Mouse (Mus musculus) bone marrow macrophage, adult 2 months (primary cell): Measurements from ENCODE around the gene H2-M10.6. TPM values are rescaled to one million over a fixed set of nuclear protein-coding genes. Genes with fewer than 3 reads are reported as not detected.
"Not testable (repeated sequence)": the region's sequence is repeated elsewhere in the genome, so short reads cannot be mapped to it uniquely, and the experiment has no call there.

ENCODE experiments used
- H3K27ac ChIP-seq: 2 replicates; pipeline ENCODE4 v1.5.1; 2012; ENCODE audit warnings: low read depth, low read length; ENCODE audit not compliant: insufficient read depth
- H3K4me1 ChIP-seq: 2 replicates; pipeline ENCODE4 v1.6.1; 2012; ENCODE audit warnings: low read length; ENCODE audit not compliant: control insufficient read depth, insufficient read depth
- H3K4me3 ChIP-seq: 2 replicates; pipeline ENCODE4 v1.5.1; 2012; ENCODE audit warnings: mild to moderate bottlenecking, low read length, moderate library complexity; ENCODE audit not compliant: insufficient read depth
- CTCF ChIP-seq: IDR thresholded peaks from 2 replicates; pipeline ENCODE4 v1.5.1; 2012; ENCODE audit warnings: low read depth, mild to moderate bottlenecking, low read length, moderate library complexity
- POLR2A ChIP-seq: IDR thresholded peaks from 2 replicates; pipeline ENCODE4 v1.6.1; 2012; ENCODE audit warnings: mild to moderate bottlenecking, low read depth, low read length, borderline replicate concordance
- polyA plus RNA-seq: library from polyadenylated mRNA; stranded (reverse); fragments of >200 nt; gene quantifications from 2 replicates; pipeline ENCODE4 v1.2.4, GENCODE M21; 2012; ENCODE audit not compliant: missing spikeins, insufficient read depth, insufficient read length

The H2-M10.6 gene
- polyA plus RNA-seq: not detected in 2 replicates

DNA sequence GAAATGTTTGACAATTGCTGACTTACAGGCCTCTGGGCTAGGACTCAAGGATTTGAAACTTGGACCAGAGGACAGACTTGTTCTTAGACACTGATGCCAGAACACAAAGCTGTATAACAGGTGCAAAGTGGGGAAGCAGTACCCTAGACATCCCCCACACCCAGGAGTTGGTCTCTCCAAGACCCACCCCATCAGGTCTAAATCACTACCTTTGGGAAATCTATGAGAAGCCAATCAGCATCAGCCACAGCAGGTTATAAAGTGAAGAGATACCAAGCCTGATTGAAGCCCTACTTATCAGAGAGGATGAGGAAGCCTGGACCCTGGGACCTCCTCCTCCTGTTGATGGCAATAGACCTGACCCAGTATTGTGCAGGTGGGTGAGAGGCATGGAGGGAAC lies at the start of gene H2-M10.6:
Gene H2-M10.6 (plus strand): TSS at position 301 of the 400 bp plus-strand sequence.
- H3K27ac ChIP-seq: no peak within 1 kb of the TSS
- TF ChIP-seq CTCF (no peak), POLR2A (no peak)
- H3K4me3 ChIP-seq: no peak within 1 kb of the TSS
- no peaks in the 10 kb centered on the region for H3K4me1 ChIP-seq

DNA sequence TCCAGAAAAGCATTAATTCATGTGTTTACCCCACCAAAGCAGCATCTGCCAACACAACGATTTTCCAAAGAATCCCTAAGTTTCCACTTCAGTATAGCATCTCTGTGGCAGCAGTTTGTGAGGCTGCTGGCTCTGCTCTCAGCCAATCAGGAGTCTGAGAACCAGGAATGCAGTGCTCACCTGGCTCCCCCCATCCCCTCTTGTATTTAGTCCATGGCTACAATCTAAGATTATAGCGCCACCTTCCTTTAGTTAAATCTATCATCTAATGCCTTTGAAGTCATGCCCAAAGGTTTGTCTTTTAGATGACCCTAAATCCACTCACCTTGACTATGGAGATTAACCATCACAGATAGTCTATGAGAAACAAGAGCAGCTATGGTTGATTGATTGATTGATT lies 48.2 kb upstream of the H2-M10.6 start:
- TF ChIP-seq CTCF (no peak), POLR2A (no peak)
- H3K27ac ChIP-seq: no peak overlapping the region
- H3K4me3 ChIP-seq: no peak overlapping the region

DNA sequence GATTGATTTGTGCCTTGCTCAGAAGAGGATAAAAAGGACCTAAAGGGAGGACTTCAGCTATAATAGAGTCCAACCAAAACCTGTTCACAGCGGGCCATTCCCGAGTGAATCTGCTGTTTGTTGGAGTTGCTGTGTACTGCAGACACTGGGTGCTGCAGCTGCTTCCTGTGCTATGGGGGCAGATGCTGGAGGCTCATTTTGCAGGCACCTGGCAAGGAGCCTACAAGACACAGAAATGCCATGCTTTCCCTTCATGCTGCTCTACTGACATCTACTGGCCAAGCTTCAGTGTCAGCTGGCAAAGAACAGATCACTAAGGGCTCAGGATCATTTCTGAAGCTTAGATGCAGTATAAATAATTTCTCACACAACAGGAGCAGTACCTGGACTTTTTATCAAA lies 47.7 kb upstream of the H2-M10.6 start:
- H3K4me1 ChIP-seq, H3K27ac ChIP-seq, H3K4me3 ChIP-seq: not testable (repeated sequence)

More for the DNA sequence above, 48.2 kb upstream of the H2-M10.6 start:
- H3K4me1 ChIP-seq: no peaks in the 10 kb centered on the region

DNA sequence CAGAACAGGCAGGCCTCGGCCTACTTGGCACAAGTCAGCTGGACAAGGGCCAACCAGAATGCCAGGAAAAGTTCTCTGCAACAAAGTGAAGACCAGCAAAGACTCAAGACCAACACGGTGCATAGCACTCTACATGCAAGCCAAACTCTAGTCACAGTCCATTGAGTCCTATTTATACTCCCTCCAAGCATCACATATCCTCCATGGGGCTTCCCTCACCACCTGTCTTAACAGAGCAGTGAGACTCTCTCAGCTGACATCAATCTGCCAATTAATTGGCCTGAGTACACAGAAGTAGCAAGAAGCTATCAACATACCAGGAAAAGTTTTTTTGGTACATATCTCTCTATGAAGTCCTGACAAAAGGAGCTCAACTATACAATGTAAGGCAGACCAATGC lies 46.6 kb upstream of the H2-M10.6 start:
- H3K27ac ChIP-seq, H3K4me1 ChIP-seq, H3K4me3 ChIP-seq: not testable (repeated sequence)

DNA sequence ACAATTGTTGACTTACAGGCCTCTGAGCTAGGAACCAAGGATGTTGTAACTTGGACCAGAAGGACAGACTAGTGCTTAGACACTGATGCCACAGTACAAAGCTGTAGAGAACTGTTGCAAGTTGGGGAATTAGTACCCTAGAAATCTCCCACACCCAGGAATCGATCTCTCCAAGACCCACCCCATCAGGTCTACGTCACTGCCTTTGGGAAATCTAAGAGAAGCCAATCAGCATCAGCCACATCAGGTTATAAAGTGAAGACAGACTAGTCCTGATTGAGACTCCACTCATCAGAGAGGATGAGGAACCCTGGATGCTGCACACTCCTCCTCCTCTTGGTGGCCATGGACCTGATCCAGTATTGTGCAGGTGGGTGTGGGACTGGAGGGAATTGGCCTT lies 39.4 kb upstream of the H2-M10.6 start, which contains the start of gene H2-M10.5:
Gene H2-M10.5 (plus strand): TSS at position 301 of the 400 bp plus-strand sequence.
- not testable (repeated sequence) for H3K27ac ChIP-seq, H3K4me3 ChIP-seq, H3K4me1 ChIP-seq

DNA sequence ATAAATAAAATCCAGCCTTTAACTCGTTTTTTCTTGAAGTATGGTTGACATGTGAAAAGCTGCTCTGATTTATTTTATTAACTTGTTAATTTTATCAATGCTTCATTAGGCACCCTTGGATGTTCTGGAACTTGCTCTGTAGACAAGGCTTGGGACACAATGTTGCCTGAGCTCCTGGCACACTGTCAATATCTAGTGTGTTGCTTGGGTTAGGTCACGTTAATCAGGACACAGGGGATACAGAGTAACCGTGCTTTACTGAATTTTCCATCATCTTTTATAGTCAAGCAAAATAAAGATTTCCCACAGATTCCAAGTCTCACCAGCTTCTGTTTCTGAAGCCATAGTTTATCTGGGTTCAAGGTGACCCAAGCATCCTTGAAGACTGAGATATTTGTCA lies 30.4 kb upstream of the H2-M10.6 start:
- Histone ChIP-seq H3K27ac (no peak overlapping the region), H3K4me1 (no peaks in the 10 kb centered on the region), H3K4me3 (no peak overlapping the region)
- TF ChIP-seq CTCF (no peak), POLR2A (no peak)

DNA sequence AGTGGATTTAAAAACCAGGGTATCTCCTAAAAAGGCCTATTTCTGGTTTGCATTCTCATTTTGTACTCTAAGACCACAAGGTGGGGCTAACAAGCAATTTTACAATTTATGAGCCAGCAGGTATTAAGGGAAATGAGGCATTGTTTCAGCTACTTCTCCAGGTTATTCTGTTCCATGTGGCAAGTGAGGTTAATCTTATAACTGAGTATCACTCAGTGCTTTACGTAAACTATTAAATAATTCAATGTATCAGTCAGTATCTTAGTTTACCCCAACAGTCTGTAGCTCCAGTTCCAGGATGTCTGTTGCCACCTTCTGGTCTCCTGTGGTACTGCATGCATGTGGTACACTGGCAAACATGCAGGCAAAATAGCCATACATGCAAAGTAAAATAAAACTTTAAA lies 25.5 kb upstream of the H2-M10.6 start:
- not testable (repeated sequence) for H3K4me3 ChIP-seq, H3K4me1 ChIP-seq, H3K27ac ChIP-seq

DNA sequence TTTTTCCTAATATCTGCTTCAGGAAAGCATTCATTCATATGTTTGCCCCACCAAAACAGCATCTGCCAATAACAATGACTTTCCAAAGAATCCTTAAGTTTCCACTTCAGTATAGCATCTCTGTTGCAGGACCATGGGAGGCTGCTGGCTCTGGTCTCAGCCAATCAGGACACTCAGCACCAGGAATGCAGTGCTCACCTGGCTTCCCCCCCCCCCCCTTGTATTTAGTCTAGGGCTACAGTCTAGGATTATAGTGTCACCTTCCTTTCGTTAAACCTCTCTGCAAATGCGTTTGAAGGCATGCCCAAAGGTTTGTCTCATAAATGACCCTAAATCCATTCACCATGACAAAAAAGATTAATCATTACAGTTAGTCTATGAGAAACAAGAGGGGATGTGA lies 23.6 kb upstream of the H2-M10.6 start:
- Histone ChIP-seq H3K4me3 (no peak overlapping the region), H3K27ac (no peak overlapping the region), H3K4me1 (no peaks in the 10 kb centered on the region)
- no peak for TF ChIP-seq POLR2A
- TF ChIP-seq CTCF: no peak

DNA sequence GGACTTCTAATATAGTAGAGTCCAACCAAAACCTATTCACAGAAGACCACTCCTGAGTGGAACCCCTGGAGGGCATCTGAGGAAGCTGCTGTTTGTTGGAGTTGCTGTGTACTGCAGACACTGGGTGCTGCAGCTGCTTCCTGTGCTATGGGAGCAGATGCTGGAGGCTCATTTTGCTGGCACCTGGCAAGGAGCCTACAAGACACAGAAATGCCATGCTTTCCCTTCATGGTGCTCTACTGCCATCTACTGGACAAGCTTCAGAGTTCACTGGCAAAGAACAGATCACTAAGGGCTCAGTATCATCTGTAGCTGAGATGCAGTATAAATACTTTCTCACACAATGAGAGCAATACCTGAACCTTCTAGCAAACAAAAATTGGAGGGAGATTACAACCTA lies 23.2 kb upstream of the H2-M10.6 start:
- H3K4me1 ChIP-seq, H3K27ac ChIP-seq, H3K4me3 ChIP-seq: not testable (repeated sequence)

DNA sequence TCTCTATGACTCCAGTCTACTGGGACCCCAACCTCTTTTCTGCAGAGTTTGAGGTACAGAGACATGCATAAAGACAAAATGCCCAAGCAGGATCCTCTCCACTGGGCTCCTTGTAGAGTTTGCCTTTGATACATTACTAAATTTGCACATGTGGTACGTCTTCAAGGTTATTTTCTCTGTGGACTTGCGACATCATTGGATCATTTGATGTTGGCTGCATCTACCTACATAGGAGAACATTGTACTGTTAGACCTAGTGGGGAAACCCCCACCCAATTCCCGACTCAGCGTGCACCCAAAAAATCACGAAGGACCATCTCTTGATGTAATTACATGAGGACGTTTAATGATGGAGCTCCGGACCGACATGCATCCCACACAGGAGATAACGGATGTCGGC lies 12.5 kb upstream of the H2-M10.6 start:
- Histone ChIP-seq H3K4me1 (no peaks in the 10 kb centered on the region), H3K27ac (no peak overlapping the region), H3K4me3 (no peak overlapping the region)
- TF ChIP-seq CTCF (no peak), POLR2A (no peak)

DNA sequence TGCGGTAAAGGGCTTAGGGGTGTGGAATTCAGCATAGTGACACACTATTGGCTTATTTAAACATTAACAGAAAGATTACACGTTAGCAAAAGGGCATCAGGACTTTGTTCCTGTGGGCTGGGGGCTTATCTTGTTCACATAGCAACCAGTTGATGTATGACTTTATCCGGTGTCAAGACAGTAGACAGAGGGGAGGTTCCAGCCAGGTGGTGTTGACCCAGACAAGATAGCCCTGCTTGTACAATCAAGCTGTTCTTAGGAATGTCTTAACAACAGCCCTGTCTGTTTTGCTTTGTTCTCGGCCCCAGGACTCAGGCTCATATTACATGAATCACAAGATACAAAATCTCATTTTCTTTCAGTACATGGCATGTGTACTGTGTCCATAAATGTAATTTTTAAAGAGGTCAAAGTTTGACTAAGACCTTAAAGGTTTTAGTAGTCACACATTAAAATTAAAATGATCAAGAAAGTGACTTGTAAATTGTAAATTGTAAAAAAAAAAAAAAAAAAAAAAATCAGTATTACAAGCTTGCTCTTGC lies 12.0 kb upstream of the H2-M10.6 start:
- H3K4me1 ChIP-seq, H3K27ac ChIP-seq, H3K4me3 ChIP-seq: not testable (repeated sequence)

DNA sequence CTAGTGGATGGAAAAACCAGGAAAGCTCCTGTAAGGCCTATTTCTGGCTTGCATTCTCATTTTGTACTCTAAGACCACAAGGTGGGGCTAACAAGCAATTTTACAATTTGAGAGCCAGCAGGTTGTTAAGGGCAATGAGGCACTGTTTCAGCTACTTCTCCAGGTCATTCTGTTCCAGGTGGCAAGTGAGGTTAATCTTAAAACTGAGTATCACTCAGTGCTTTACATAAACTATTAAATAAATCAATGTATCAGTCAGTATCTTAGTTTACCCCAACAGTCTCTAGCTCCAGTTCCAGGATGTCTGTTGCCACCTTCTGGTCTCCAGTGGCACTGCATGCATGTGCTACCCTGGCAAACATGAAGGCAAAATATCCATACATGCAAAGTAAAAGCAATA lies 12.0 kb downstream of the H2-M10.6 start:
- TF ChIP-seq CTCF (no peak), POLR2A (no peak)
- H3K27ac ChIP-seq: no peak overlapping the region
- no peaks in the 10 kb centered on the region for H3K4me1 ChIP-seq
- no peak overlapping the region for H3K4me3 ChIP-seq
